Comparison of ENCODE assay signal across 8 mouse cellular contexts in genomic region chr2:119046649-119047611, GRCm38 (mm10). TPM values are rescaled to one million over a fixed set of nuclear protein-coding genes. Genes with fewer than 3 reads are reported as not detected.
A peak's percentile ranks its signal among the peaks of the same experiment; 100 is the strongest.
DNase-seq lines count a peak whose midpoint lies in the region; ATAC-seq lines count a peak whose summit lies in the region.

Gene Knl1, plus strand, starts transcription at chr2:119047119.

- WGBS in forebrain, embryonic 11.5 days = under 1% methylated on average over 77 of the region's 77 CpGs
- under 1% methylated on average over 77 of the region's 77 CpGs for WGBS in heart, embryonic 16.5 days
- under 1% methylated on average over 77 of the region's 77 CpGs for WGBS in liver, embryonic 15.5 days (ENCODE audit: insufficient replicate concordance)
- under 1% methylated on average over 77 of the region's 77 CpGs for WGBS in neural tube, embryonic 12.5 days

- no peaks in the 10 kb centered on the region for H3K9me3 ChIP-seq in forebrain, embryonic 11.5 days (ENCODE audit: control insufficient read depth, low read length)
- H3K9me3 ChIP-seq in heart, embryonic 16.5 days (replicated peaks; ENCODE audit: control insufficient read depth, low read length) = no peaks in the 10 kb centered on the region
- H3K9me3 ChIP-seq in liver, embryonic 15.5 days (replicated peaks) = no peaks in the 10 kb centered on the region
- no peaks in the 10 kb centered on the region for H3K9me3 ChIP-seq in neural tube, embryonic 12.5 days

- peak within 1 kb of the TSS; percentile 94 for H3K27ac ChIP-seq in forebrain, embryonic 11.5 days (ENCODE audit: low read depth, low read length)
- H3K27ac ChIP-seq in heart, embryonic 16.5 days (ENCODE audit: low read length) = peak within 1 kb of the TSS; percentile 87
- peak within 1 kb of the TSS; percentile 93 for H3K27ac ChIP-seq in liver, embryonic 15.5 days (replicated peaks)
- no peak within 1 kb of the TSS; the same call in 1 of the 2 replicates for H3K27ac ChIP-seq in neural tube, embryonic 12.5 days

- H3K4me2 ChIP-seq in forebrain, embryonic 11.5 days (ENCODE audit: low read depth, low read length, severe bottlenecking) = peak within 1 kb of the TSS; percentile 72
- peak within 1 kb of the TSS; percentile 69 for H3K4me2 ChIP-seq in heart, embryonic 16.5 days (ENCODE audit: low read depth, low read length)
- peak within 1 kb of the TSS; percentile 67 for H3K4me2 ChIP-seq in liver, embryonic 15.5 days
- H3K4me2 ChIP-seq in neural tube, embryonic 12.5 days (replicated peaks) = peak within 1 kb of the TSS; percentile 75

- H3K27me3 ChIP-seq in forebrain, embryonic 11.5 days (ENCODE audit: control insufficient read depth, insufficient read depth, low read length) = no peaks in the 10 kb centered on the region
- H3K27me3 ChIP-seq in heart, embryonic 16.5 days (ENCODE audit: control insufficient read depth, insufficient read depth, low read length) = no peaks in the 10 kb centered on the region
- no peaks in the 10 kb centered on the region for H3K27me3 ChIP-seq in liver, embryonic 15.5 days
- H3K27me3 ChIP-seq in neural tube, embryonic 12.5 days (replicated peaks) = no peaks in the 10 kb centered on the region

- peak within 1 kb of the TSS; percentile 78 for H3K4me3 ChIP-seq in forebrain, embryonic 11.5 days (ENCODE audit: low read depth, low read length)
- H3K4me3 ChIP-seq in heart, embryonic 16.5 days (ENCODE audit: low read length) = peak within 1 kb of the TSS; percentile 97
- peak within 1 kb of the TSS; percentile 96 for H3K4me3 ChIP-seq in liver, embryonic 15.5 days (replicated peaks)
- H3K4me3 ChIP-seq in neural tube, embryonic 12.5 days = peak within 1 kb of the TSS; percentile 72

- H3K36me3 ChIP-seq in forebrain, embryonic 11.5 days (ENCODE audit: control insufficient read depth, insufficient read depth, low read length) = no peaks in the 10 kb centered on the region
- H3K36me3 ChIP-seq in heart, embryonic 16.5 days (ENCODE audit: control insufficient read depth, insufficient read depth) = no peaks in the 10 kb centered on the region
- H3K36me3 ChIP-seq in liver, embryonic 15.5 days (replicated peaks) = peaks cover 10% of the 10 kb centered on the region; the same call in 1 of the 2 replicates
- no peaks in the 10 kb centered on the region for H3K36me3 ChIP-seq in neural tube, embryonic 12.5 days

- peak; percentile 99 for DNase-seq in CD8-positive naive resting alpha-beta T cell, adult 2 months (ENCODE audit: low read depth in 2 of 2, low spot score in 2 of 2)
- peak; percentile 96 for DNase-seq in c-Kit-positive CD71-negative TER-119-negative erythroid progenitor cells, embryonic 14.5 days (ENCODE audit: low read depth)
- DNase-seq in forebrain, embryonic 11.5 days (ENCODE audit: low spot score) = peak; percentile 97
- peak; percentile 93 for DNase-seq in kidney, postnatal 36 days
- peak; percentile 77 for DNase-seq in telencephalon, adult 2 months (ENCODE audit: low read depth, low spot score)

- no peaks in the 10 kb centered on the region; the same call in 1 of the 2 replicates for H3K4me1 ChIP-seq in forebrain, embryonic 11.5 days (replicated peaks; ENCODE audit: control insufficient read depth, insufficient read depth, low read length)
- peaks cover 11% of the 10 kb centered on the region for H3K4me1 ChIP-seq in heart, embryonic 16.5 days (ENCODE audit: control insufficient read depth, insufficient read depth, low read length)
- H3K4me1 ChIP-seq in liver, embryonic 15.5 days (replicated peaks) = peaks cover 37% of the 10 kb centered on the region
- peaks cover 10% of the 10 kb centered on the region for H3K4me1 ChIP-seq in neural tube, embryonic 12.5 days

- ATAC-seq in forebrain, embryonic 11.5 days (replicated peaks; ENCODE audit: low FRiP score) = peak; percentile 97
- ATAC-seq in heart, embryonic 16.5 days (replicated peaks; ENCODE audit: extremely low read depth, insufficient read depth, low FRiP score) = peak; percentile 97
- ATAC-seq in liver, embryonic 15.5 days (ENCODE audit: insufficient read depth) = peak; percentile 97
- ATAC-seq in neural tube, embryonic 12.5 days (ENCODE audit: low FRiP score, low read depth) = peak; percentile 96

- H3K9ac ChIP-seq in forebrain, embryonic 11.5 days (ENCODE audit: low read length) = peak within 1 kb of the TSS; percentile 86
- peak within 1 kb of the TSS; percentile 85 for H3K9ac ChIP-seq in heart, embryonic 16.5 days (ENCODE audit: low read length)
- peak within 1 kb of the TSS; percentile 92 for H3K9ac ChIP-seq in liver, embryonic 15.5 days
- H3K9ac ChIP-seq in neural tube, embryonic 12.5 days = peak within 1 kb of the TSS; percentile 57

RNA-seq across cellular contexts. Expression of gene Knl1, which starts in this region (rescaled TPM):
- polyA plus RNA-seq in forebrain, embryonic 11.5 days (2014; fragmentation: Nextera tagmentation; extraction: Ambion mirVana) = 61.0 and 69.4 TPM in 2 replicates
- polyA plus RNA-seq in heart, embryonic 16.5 days (2015; fragmentation: Nextera tagmentation; extraction: Ambion mirVana) = 34.2 and 39.5 TPM in 2 replicates
- polyA plus RNA-seq in liver, embryonic 15.5 days (2015; fragmentation: Nextera tagmentation; extraction: Ambion mirVana) = 55.2 and 59.3 TPM in 2 replicates
- polyA plus RNA-seq in neural tube, embryonic 12.5 days (2016; fragmentation: Nextera tagmentation; extraction: Ambion mirVana) = 37.6 and 38.1 TPM in 2 replicates
